26 mouse cellular contexts compared by ENCODE assay signal in the genomic region with DNA sequence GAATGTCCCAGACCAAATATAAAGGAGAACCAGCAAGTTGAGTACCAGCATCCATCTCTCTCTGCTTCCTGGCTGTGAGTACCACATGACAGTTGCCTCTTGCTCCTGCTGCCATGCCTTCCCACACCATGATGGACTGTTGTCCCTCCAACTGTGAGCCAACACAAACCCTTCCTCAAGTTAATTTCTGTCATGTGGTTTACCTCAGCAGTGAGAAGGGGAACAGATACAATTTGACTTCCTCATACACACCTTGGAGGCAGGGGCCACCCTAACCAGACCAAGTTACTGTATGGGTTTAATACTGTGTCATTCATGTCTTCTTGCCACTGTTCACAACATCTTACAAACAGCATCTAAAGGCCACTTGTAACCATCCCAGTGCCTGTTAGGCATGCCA. TPM values are rescaled to one million over a fixed set of nuclear protein-coding genes. Genes with fewer than 3 reads are reported as not detected.
"Had no signal": no experiment of that assay in that cellular context is flagged by ENCODE, and none has a peak within 500 bp of the region (broad histone marks: within the 10 kb centered on the region; RNA-seq: fewer than 3 reads in every experiment).

No protein-coding gene starts in this region.

- H3K27ac ChIP-seq: midbrain, embryonic 10.5 days; midbrain, embryonic 12.5 days; neural tube, embryonic 13.5 days; neural tube, embryonic 15.5 days; stomach, embryonic 15.5 days; stomach, postnatal 0 days had no signal

- H3K36me3 ChIP-seq: liver, embryonic 13.5 days; liver, embryonic 15.5 days; midbrain, embryonic 10.5 days; midbrain, embryonic 12.5 days; neural tube, embryonic 13.5 days; neural tube, embryonic 15.5 days; stomach, embryonic 15.5 days had no signal

- H3K4me3 ChIP-seq: liver, embryonic 13.5 days; liver, embryonic 15.5 days; midbrain, embryonic 10.5 days; midbrain, embryonic 12.5 days; myocyte; neural tube, embryonic 13.5 days; neural tube, embryonic 15.5 days; stomach, embryonic 15.5 days had no signal

- H3K27me3 ChIP-seq: liver, embryonic 15.5 days; midbrain, embryonic 12.5 days; neural tube, embryonic 13.5 days; neural tube, embryonic 15.5 days; stomach, embryonic 15.5 days had no signal

- H3K4me1 ChIP-seq: midbrain, embryonic 12.5 days; neural tube, embryonic 13.5 days; neural tube, embryonic 15.5 days; stomach, embryonic 15.5 days had no signal

- H3K9me3 ChIP-seq: liver, embryonic 13.5 days; liver, embryonic 15.5 days; midbrain, embryonic 10.5 days; midbrain, embryonic 12.5 days; neural tube, embryonic 13.5 days; neural tube, embryonic 15.5 days; stomach, embryonic 15.5 days had no signal

- H3K9ac ChIP-seq: liver, embryonic 13.5 days; liver, embryonic 15.5 days; liver, postnatal 0 days; lung, embryonic 14.5 days; midbrain, embryonic 12.5 days; neural tube, embryonic 13.5 days; neural tube, embryonic 15.5 days; stomach, embryonic 15.5 days had no signal

- DNase-seq: liver, embryonic 13.5 days; liver, postnatal 0 days; lung, embryonic 14.5 days; lung, postnatal 10 days; lung, postnatal 4 days; midbrain, embryonic 14.5 days; retina, postnatal 1 day; right cerebral cortex, adult 18-20 months; right cerebral cortex, postnatal 25 days; right cerebral cortex, postnatal 4 days; spleen, adult 18-20 months; thymus, adult 2 months; thymus, postnatal 25 days; thymus, postnatal 4 days had no signal

RNA-seq across cellular contexts. Expression of a gene that starts 4.8 kb away (rescaled TPM):
- total RNA-seq: megakaryocyte-erythroid progenitor cell, adult 5-6 weeks had no signal
- polyA plus RNA-seq: liver, embryonic 15.5 days; lung, embryonic 14.5 days; lung, embryonic 16.5 days; midbrain, embryonic 12.5 days; midbrain, embryonic 16.5 days; neural tube, embryonic 11.5 days; neural tube, embryonic 13.5 days; stomach, postnatal 0 days had no signal

RNA-seq across cellular contexts. Expression of a gene that starts 8.6 kb away (rescaled TPM):
- polyA plus RNA-seq: midbrain, embryonic 14.5 days had no signal
